Mouse (Mus musculus) stomach, postnatal 0 days (tissue): ENCODE data around the gene Ptpn1. TPM values are rescaled to one million over a fixed set of nuclear protein-coding genes. Genes with fewer than 3 reads are reported as not detected.

Source experiments
- ATAC-seq: fragments of 200-750 bp; cut with Nextera tagmentation; 2 replicates; pipeline ENCODE4 v1.8.0; 2017; ENCODE audit not compliant: low FRiP score, low TSS enrichment
- DNase-seq: peaks from one replicate; pipeline ENCODE4 v3.0.0-alpha.2; 2016; ENCODE audit warnings: low spot score
- H3K27ac ChIP-seq: fragments of 300-500 bp; sonication (generic); replicated peaks from 2 replicates; pipeline ENCODE4 v1.5.1; 2014; ENCODE audit warnings: mild to moderate bottlenecking, control low read depth
- H3K27me3 ChIP-seq: fragments of 300-500 bp; sonication (generic); 2 replicates; pipeline ENCODE4 v1.6.1; 2014; ENCODE audit warnings: low read length; ENCODE audit not compliant: control insufficient read depth, insufficient read depth
- H3K36me3 ChIP-seq: fragments of 300-500 bp; sonication (generic); 2 replicates; pipeline ENCODE4 v1.6.1; 2014; ENCODE audit warnings: low read length, mixed read lengths; ENCODE audit not compliant: control insufficient read depth, insufficient read depth
- H3K4me1 ChIP-seq: fragments of 300-500 bp; sonication (generic); replicated peaks from 2 replicates; pipeline ENCODE4 v1.6.1; 2014; ENCODE audit warnings: antibody characterized with exemption; ENCODE audit not compliant: control insufficient read depth, insufficient read depth
- H3K4me2 ChIP-seq: fragments of 300-500 bp; sonication (generic); replicated peaks from 2 replicates; pipeline ENCODE4 v1.6.1; 2014; ENCODE audit warnings: low read depth, mild to moderate bottlenecking, control low read depth, moderate library complexity
- H3K4me3 ChIP-seq: fragments of 300-500 bp; sonication (generic); 2 replicates; pipeline ENCODE4 v1.5.1; 2014; ENCODE audit warnings: low read depth, low read length, control low read depth
- H3K9ac ChIP-seq: fragments of 300-500 bp; sonication (generic); 2 replicates; pipeline ENCODE4 v1.6.1; 2014; ENCODE audit warnings: mild to moderate bottlenecking, low read length, control low read depth, mixed read lengths
- H3K9me3 ChIP-seq: fragments of 300-500 bp; sonication (generic); 2 replicates; pipeline ENCODE4 v1.6.1; 2016; ENCODE audit warnings: low read length; ENCODE audit not compliant: control insufficient read depth
- CTCF ChIP-seq: IDR thresholded peaks from 2 replicates; pipeline ENCODE4 v1.5.1; 2016; ENCODE audit warnings: antibody characterized with exemption, low read depth, mild to moderate bottlenecking, moderate library complexity
- EP300 ChIP-seq: optimal IDR thresholded peaks from 2 replicates; pipeline ENCODE3; 2016; ENCODE audit warnings: antibody characterized with exemption
- WGBS: fragments of 180-500 bp; shearing (Covaris S2); extraction: QIAGEN DNeasy Blood & Tissue Kit; methylation state at CpG from one replicate; pipeline ENCODE4 v1.1.7; 2014; 5-methylcytosine and 5-hydroxymethylcytosine counted together
- polyA plus RNA-seq: library from polyadenylated mRNA; unstranded; fragments of >200 nt; fragmentation: Nextera tagmentation; extraction: Ambion mirVana; gene quantifications from 2 replicates; pipeline ENCODE4 v1.2.1, GENCODE M21; 2015

Ptpn1 gene
- polyA plus RNA-seq, 1 experiment from 2014 or later = 51.1 TPM

- peak; percentile 67 for TF ChIP-seq CTCF
- TF ChIP-seq EP300 = no peak
- Histone ChIP-seq H3K27ac (no peak overlapping the region), H3K9me3 (no peaks in the 10 kb centered on the region), H3K4me2 (no peak overlapping the region), H3K27me3 (no peaks in the 10 kb centered on the region), H3K36me3 (no peaks in the 10 kb centered on the region), H3K9ac (no peak overlapping the region), H3K4me1 (peaks cover 6% of the 10 kb centered on the region), H3K4me3 (no peak overlapping the region)
- DNase-seq (no peak), ATAC-seq (no peak)
- WGBS = 84% methylated on average over 1 of the region's 1 CpGs
These were observed 25.7 kb downstream of the Ptpn1 start for GRCm38 (mm10) chr2:167957539-167957938.

GRCm38 (mm10) chr2:167958082-167958788, 26.4 kb downstream of the Ptpn1 start:
- Histone ChIP-seq H3K9ac (no peak overlapping the region; the same call in 1 of the 2 replicates), H3K36me3 (no peaks in the 10 kb centered on the region), H3K9me3 (no peaks in the 10 kb centered on the region), H3K27me3 (no peaks in the 10 kb centered on the region), H3K4me2 (no peak overlapping the region), H3K27ac (peak overlapping the region; percentile 30; the same call in 1 of the 2 replicates), H3K4me1 (peaks cover 6% of the 10 kb centered on the region), H3K4me3 (no peak overlapping the region)
- ATAC-seq (no peak), DNase-seq (peak; percentile 41)
- no peak for TF ChIP-seq CTCF
- TF ChIP-seq EP300 = no peak
- 23% methylated on average over 5 of the region's 5 CpGs for WGBS

GRCm38 (mm10) chr2:167958843-167959242, 27.0 kb downstream of the Ptpn1 start:
- Histone ChIP-seq H3K27ac (peak overlapping the region; percentile 41), H3K4me2 (no peak overlapping the region), H3K27me3 (no peaks in the 10 kb centered on the region), H3K36me3 (0 out of 2 replicates have a peak, but pooled peaks cover 2% of the 10 kb centered on the region), H3K4me1 (peaks cover 6% of the 10 kb centered on the region), H3K9ac (no peak overlapping the region), H3K4me3 (no peak overlapping the region), H3K9me3 (no peaks in the 10 kb centered on the region)
- DNase-seq (peak; percentile 58), ATAC-seq (no peak)
- WGBS = 2% methylated on average over 4 of the region's 4 CpGs
- no peak for TF ChIP-seq CTCF
- no peak for TF ChIP-seq EP300

GRCm38 (mm10) chr2:167959384-167959911, 27.6 kb downstream of the Ptpn1 start:
- WGBS = 72% methylated on average over 4 of the region's 4 CpGs
- Histone ChIP-seq H3K27ac (peak overlapping the region; percentile 41; the same call in 1 of the 2 replicates), H3K4me3 (no peak overlapping the region), H3K9ac (no peak overlapping the region), H3K4me1 (peaks cover 6% of the 10 kb centered on the region), H3K27me3 (no peaks in the 10 kb centered on the region), H3K36me3 (peaks cover 2% of the 10 kb centered on the region; the same call in 1 of the 2 replicates), H3K4me2 (no peak overlapping the region), H3K9me3 (no peaks in the 10 kb centered on the region)
- TF ChIP-seq EP300 (no peak), CTCF (no peak)
- DNase-seq = no peak
- ATAC-seq = no peak

- H3K9ac ChIP-seq = no peak overlapping the region
- H3K4me2 ChIP-seq = no peak overlapping the region
- H3K9me3 ChIP-seq = no peaks in the 10 kb centered on the region
- H3K4me1 ChIP-seq = peaks cover 6% of the 10 kb centered on the region
- H3K27me3 ChIP-seq = no peaks in the 10 kb centered on the region
- no peak for TF ChIP-seq EP300
- no peak for TF ChIP-seq CTCF
- no peak overlapping the region; the same call in 1 of the 2 replicates for H3K27ac ChIP-seq
- WGBS = 56% methylated on average over 7 of the region's 7 CpGs
- ATAC-seq (no peak), DNase-seq (no peak)
- H3K4me3 ChIP-seq = no peak overlapping the region
- peaks cover 3% of the 10 kb centered on the region for H3K36me3 ChIP-seq
These were observed 28.1 kb downstream of the Ptpn1 start for GRCm38 (mm10) chr2:167959996-167960395.

- H3K9ac ChIP-seq = no peak overlapping the region
- H3K27me3 ChIP-seq = no peaks in the 10 kb centered on the region
- H3K4me1 ChIP-seq = peaks cover 6% of the 10 kb centered on the region
- H3K27ac ChIP-seq = no peak overlapping the region; the same call in 1 of the 2 replicates
- H3K4me3 ChIP-seq = no peak overlapping the region
- WGBS = 70% methylated on average over 8 of the region's 8 CpGs
- no peak for DNase-seq
- no peak overlapping the region for H3K4me2 ChIP-seq
- H3K36me3 ChIP-seq = peaks cover 9% of the 10 kb centered on the region
- no peak for ATAC-seq
- no peaks in the 10 kb centered on the region for H3K9me3 ChIP-seq
- TF ChIP-seq CTCF = no peak
- no peak for TF ChIP-seq EP300
These were observed 28.7 kb downstream of the Ptpn1 start for GRCm38 (mm10) chr2:167960584-167960983.
